Comparison of ENCODE assay signal across 18 mouse cellular contexts in genomic region chr9:73416084-73416777, GRCm38 (mm10).
A peak's percentile ranks its signal among the peaks of the same experiment; 100 is the strongest.
DNase-seq lines count a peak whose midpoint lies in the region; ATAC-seq and TF ChIP-seq lines count a peak whose summit lies in the region.
"Had no signal": no experiment of that assay in that cellular context is flagged by ENCODE, and none has a peak within 500 bp of the region (broad histone marks: within the 10 kb centered on the region; RNA-seq: fewer than 3 reads in every experiment).

No protein-coding gene starts in this region.

- H3K27me3 ChIP-seq in kidney, postnatal 0 days (ENCODE audit: insufficient read depth, low read length) = no peaks in the 10 kb centered on the region
- H3K27me3 ChIP-seq: heart, embryonic 15.5 days; kidney, embryonic 15.5 days; liver, embryonic 13.5 days; midbrain, embryonic 12.5 days had no signal

- peak; percentile 21; the same call in 1 of the 2 replicates for TF ChIP-seq CTCF in kidney, postnatal 0 days (IDR thresholded peaks at IDR 0.05; ENCODE audit: low read depth)

- H3K9me3 ChIP-seq in kidney, postnatal 0 days (replicated peaks; ENCODE audit: low read length) = no peaks in the 10 kb centered on the region
- peaks cover 8% of the 10 kb centered on the region; the same call in 1 of the 2 replicates for H3K9me3 ChIP-seq in ES-E14 (ENCODE audit: control insufficient read depth, insufficient read depth, low read depth, low read length)
- H3K9me3 ChIP-seq: embryonic facial prominence, embryonic 10.5 days; heart, embryonic 15.5 days; kidney, embryonic 15.5 days; limb, embryonic 10.5 days; liver, embryonic 13.5 days; midbrain, embryonic 12.5 days had no signal

- in situ Hi-C loops in ES-E14 (cut with MboI; ENCODE audit: low sequenced_read_pairs in 2 of 2, unreplicated experiment in 2 of 2) = no loop called here

- DNase-seq in kidney, postnatal 0 days (ENCODE audit: low spot score) = no peak
- no peak for DNase-seq in kidney, adult 8-10 months
- DNase-seq in ES-E14 (ENCODE audit: low read depth, low spot score) = peak; percentile 13
- DNase-seq in adrenal gland, postnatal 10 days = peak; percentile 8
- DNase-seq in embryo, embryonic 9.5 days (ENCODE audit: extremely low spot score) = no peak
- no peak for DNase-seq in heart, postnatal 25 days (ENCODE audit: low spot score)
- DNase-seq: cerebellum, postnatal 25 days; heart, adult 18-20 months; liver, embryonic 13.5 days; thymus, postnatal 36 days had no signal

- H3K9ac ChIP-seq in kidney, postnatal 0 days (ENCODE audit: low read depth, low read length) = no peak overlapping the region
- H3K9ac ChIP-seq in ES-E14 (ENCODE audit: insufficient read depth, low read depth, low read length, poor library complexity, severe bottlenecking) = no peak overlapping the region
- H3K9ac ChIP-seq: heart, embryonic 15.5 days; kidney, embryonic 15.5 days; liver, embryonic 13.5 days; midbrain, embryonic 12.5 days had no signal

- H3K4me3 ChIP-seq in kidney, postnatal 0 days (replicated peaks; ENCODE audit: low read depth, low read length) = no peak overlapping the region
- no peak overlapping the region for H3K4me3 ChIP-seq in ES-E14 (ENCODE audit: insufficient read depth in 1 of 2, low read depth in 1 of 2, low read length in 2 of 2, poor library complexity in 1 of 2, severe bottlenecking in 1 of 2)
- H3K4me3 ChIP-seq: embryonic facial prominence, embryonic 10.5 days; heart, embryonic 15.5 days; kidney, embryonic 15.5 days; limb, embryonic 10.5 days; liver, embryonic 13.5 days; midbrain, embryonic 12.5 days had no signal

- no peaks in the 10 kb centered on the region for H3K4me1 ChIP-seq in kidney, postnatal 0 days (replicated peaks; ENCODE audit: insufficient read depth, low read length)
- H3K4me1 ChIP-seq in ES-E14 (ENCODE audit: control insufficient read depth in 2 of 2, insufficient read depth in 2 of 2, low read length in 2 of 2, poor library complexity in 1 of 2) = no peaks in the 10 kb centered on the region
- H3K4me1 ChIP-seq: heart, embryonic 15.5 days; kidney, embryonic 15.5 days; liver, embryonic 13.5 days; midbrain, embryonic 12.5 days had no signal

- intact Hi-C loops in heart, postnatal 25 days (cut with DNase I) = no loop called here

- H3K27ac ChIP-seq in kidney, postnatal 0 days = no peak overlapping the region
- no peak overlapping the region for H3K27ac ChIP-seq in ES-E14 (ENCODE audit: insufficient read depth, low read depth, low read length, poor library complexity, severe bottlenecking)
- H3K27ac ChIP-seq: embryonic facial prominence, embryonic 10.5 days; heart, embryonic 15.5 days; kidney, embryonic 15.5 days; limb, embryonic 10.5 days; liver, embryonic 13.5 days; midbrain, embryonic 12.5 days had no signal

- 78% methylated on average over 10 of the region's 10 CpGs for WGBS in kidney, postnatal 0 days

- no peak for ATAC-seq in kidney, postnatal 0 days (replicated peaks; ENCODE audit: low FRiP score, low read depth)
- ATAC-seq in megakaryocyte progenitor cell, adult 5-6 weeks (replicated peaks; ENCODE audit: poor library complexity) = peak; percentile 68
- ATAC-seq: forebrain, embryonic 16.5 days; inflammation-experienced regulatory T-cells, adult 6 months had no signal

- no peak overlapping the region for H3K4me2 ChIP-seq in kidney, postnatal 0 days (ENCODE audit: low read length)
- H3K4me2 ChIP-seq: heart, embryonic 15.5 days; kidney, embryonic 15.5 days; liver, embryonic 13.5 days; midbrain, embryonic 12.5 days had no signal

- no peaks in the 10 kb centered on the region for H3K36me3 ChIP-seq in kidney, postnatal 0 days (ENCODE audit: insufficient read depth, low read length)
- H3K36me3 ChIP-seq in ES-E14 (ENCODE audit: control insufficient read depth, insufficient read depth, low read length, poor library complexity, severe bottlenecking) = no peaks in the 10 kb centered on the region
- H3K36me3 ChIP-seq: embryonic facial prominence, embryonic 10.5 days; heart, embryonic 15.5 days; kidney, embryonic 15.5 days; limb, embryonic 10.5 days; liver, embryonic 13.5 days; midbrain, embryonic 12.5 days had no signal

TF ChIP-seq in ES-E14, 5 proteins besides CTCF, POLR2A, EP300 and RAD21:
- no peak for TF ChIP-seq CHD2 (IDR thresholded peaks at IDR 0.05; ENCODE audit: low read depth, low read length)
- 0 out of 2 replicates have a peak, but pooled peaks have one; percentile 26 for TF ChIP-seq MAFK (IDR thresholded peaks at IDR 0.05; ENCODE audit: insufficient read depth, low read depth, low read length)

Comparison
In these comparisons a context has a peak if more than half of its experiments do, and no peak if none do; other contexts are left out.
1. DNase-seq: peak in ES-E14 (single experiment) and adrenal gland, postnatal 10 days (single experiment); none in kidney, postnatal 0 days (single experiment), kidney, adult 8-10 months (0 of 2), embryo, embryonic 9.5 days (single experiment) and heart, postnatal 25 days (single experiment).